Mouse (Mus musculus): ENCODE results near the gene Zfp980. TPM values are rescaled to one million over a fixed set of nuclear protein-coding genes. Genes with fewer than 3 reads are reported as not detected.
"Not testable (repeated sequence)": the region's sequence is repeated elsewhere in the genome, so short reads cannot be mapped to it uniquely, and the experiment has no call there.

Zfp980 gene
- total and polyA plus RNA-seq, 2 experiments from 2014 or later, result not detected

- not testable (repeated sequence) for H3K4me2 ChIP-seq (ENCODE audit: low read depth, low read length); ATAC-seq; H3K9me3 ChIP-seq (ENCODE audit: low read length); H3K4me1 ChIP-seq (ENCODE audit: insufficient read depth, low read length); H3K27ac ChIP-seq; H3K4me3 ChIP-seq (ENCODE audit: low read length); H3K36me3 ChIP-seq (ENCODE audit: insufficient read depth, low read length); DNase-seq (ENCODE audit: low spot score); H3K9ac ChIP-seq (replicated peaks; ENCODE audit: low read length); H3K27me3 ChIP-seq (ENCODE audit: insufficient read depth, low read length)
- no CpG with 5 or more reads among the region's 30 CpGs for WGBS
Measured at GRCm38 (mm10) chr4:145745645-145745991, 75.1 kb downstream of the Zfp980 start.

Other genes with a start within 250 kb of the Zfp980 start
- gene Zfp990, start 159.9 kb upstream of the Zfp980 start, total RNA-seq (2014; rRNA removed), result not detected in 2 replicates
- gene Zfp990, start 159.9 kb upstream of the Zfp980 start, polyA plus RNA-seq (2015; fragmentation: Nextera tagmentation; extraction: Ambion mirVana), result 0.08 and 0.11 TPM in 2 replicates
- 0.14 TPM in 1 of 2 replicates, not detected in the other for gene Gm13212, start 85.5 kb upstream of the Zfp980 start, total RNA-seq (2014; rRNA removed)
- 0.11 and 0.29 TPM in 2 replicates for gene Gm13212, start 85.5 kb upstream of the Zfp980 start, polyA plus RNA-seq (2015; fragmentation: Nextera tagmentation; extraction: Ambion mirVana)
- 0.14 TPM in 1 of 2 replicates, not detected in the other for gene Zfp986, start 198.1 kb downstream of the Zfp980 start, total RNA-seq (2014; rRNA removed)
- gene Zfp986, start 198.1 kb downstream of the Zfp980 start, polyA plus RNA-seq (2015; fragmentation: Nextera tagmentation; extraction: Ambion mirVana), result not detected in 2 replicates